Mouse (Mus musculus): Measurements from ENCODE around the gene Shank1.

GRCm38 (mm10) chr7:44359908-44360672, 50.0 kb downstream of the Shank1 start:
- TF ChIP-seq CTCF (conservative IDR thresholded peaks at IDR 0.05; ENCODE audit: insufficient read depth, insufficient read length, low read depth, low read length) (no peak), POLR2A (IDR thresholded peaks at IDR 0.05; ENCODE audit: low read depth, low read length) (peak; percentile 56)

Measured in kidney, adult 2 months (tissue).